Mouse (Mus musculus) MEL (cell line): ENCODE data around the gene Znhit1. TPM values are rescaled to one million over a fixed set of nuclear protein-coding genes. Genes with fewer than 3 reads are reported as not detected.
A peak's percentile ranks its signal among the peaks of the same experiment; 100 is the strongest.

Source experiments
- DNase-seq: peaks from one replicate; pipeline ENCODE4 v3.0.0; 2011; ENCODE audit warnings: low read depth, low spot score
- H3K27ac ChIP-seq: 2 replicates; pipeline ENCODE4 v1.5.1; 2012; ENCODE audit warnings: low read depth, mild to moderate bottlenecking, control low read depth, low read length, moderate library complexity; ENCODE audit not compliant: control insufficient read depth
- H3K27me3 ChIP-seq, 2 experiments: fragments of 150-350 bp in 1 of 2; sonication (generic) in 1 of 2; 2 replicates each; pipeline ENCODE4 v1.6.1; 2012; ENCODE audit warnings: low read length in 2 of 2, mild to moderate bottlenecking in 2 of 2, improper control_type of control experiment in 1 of 2, moderate library complexity in 1 of 2; ENCODE audit not compliant: insufficient read depth in 2 of 2, control insufficient read depth in 1 of 2
- H3K36me3 ChIP-seq, 2 experiments: 2 replicates each; pipeline ENCODE4 v1.6.1; 2012 to 2014; ENCODE audit warnings: low read length in 2 of 2, improper control_type of control experiment in 1 of 2, inconsistent platforms in 1 of 2, mild to moderate bottlenecking in 1 of 2; ENCODE audit not compliant: insufficient read depth in 2 of 2, control insufficient read depth in 1 of 2
- H3K4me1 ChIP-seq, 2 experiments: fragments of 150-350 bp in 1 of 2; sonication (generic) in 1 of 2; 2 replicates each; pipeline ENCODE4 v1.6.1; 2012; ENCODE audit warnings: low read length in 2 of 2, improper control_type of control experiment in 1 of 2, mild to moderate bottlenecking in 1 of 2; ENCODE audit not compliant: insufficient read depth in 2 of 2, control insufficient read depth in 1 of 2
- H3K4me3 ChIP-seq, 2 experiments: fragments of 150-350 bp in 1 of 2; sonication (generic) in 1 of 2; 2 replicates each; pipeline ENCODE4 v1.5.1; 2012; ENCODE audit warnings: low read depth in 2 of 2, low read length in 2 of 2, mild to moderate bottlenecking in 2 of 2, moderate library complexity in 2 of 2, control low read depth in 1 of 2, improper control_type of control experiment in 1 of 2; ENCODE audit not compliant: control insufficient read depth in 1 of 2, insufficient read depth in 1 of 2
- H3K79me2 ChIP-seq: 2 replicates; pipeline ENCODE4 v1.6.1; 2012; ENCODE audit warnings: mild to moderate bottlenecking, low read length, moderate library complexity; ENCODE audit not compliant: control insufficient read depth, poor library complexity, insufficient read depth
- H3K9ac ChIP-seq: 2 replicates; pipeline ENCODE4 v1.6.1; 2012; ENCODE audit warnings: low read depth, mild to moderate bottlenecking, control low read depth, low read length, moderate library complexity; ENCODE audit not compliant: control insufficient read depth, poor library complexity, severe bottlenecking
- H3K9me3 ChIP-seq: fragments of 150-350 bp; sonication (generic); replicated peaks from 2 replicates; pipeline ENCODE4 v1.6.1; 2012; ENCODE audit warnings: mild to moderate bottlenecking, low read length, improper control_type of control experiment, moderate library complexity; ENCODE audit not compliant: insufficient read depth
- CHD1 ChIP-seq: IDR thresholded peaks from 2 replicates; pipeline ENCODE4 v1.6.1; 2012; ENCODE audit warnings: low read depth, mild to moderate bottlenecking, inconsistent platforms, low read length, improper control_type of control experiment
- CHD2 ChIP-seq: IDR thresholded peaks from 2 replicates; pipeline ENCODE4 v1.6.1; 2011; ENCODE audit warnings: low read length, improper control_type of control experiment
- CTCF ChIP-seq, 3 experiments: IDR thresholded peaks in 2 of 3; conservative IDR thresholded peaks in 1 of 3; 2 replicates each; pipeline ENCODE4 v1.5.1; 2011 to 2012; ENCODE audit warnings: low read length in 3 of 3, low read depth in 2 of 3, mild to moderate bottlenecking in 2 of 3, improper control_type of control experiment in 1 of 3, inconsistent platforms in 1 of 3, mixed read lengths in 1 of 3, moderate library complexity in 1 of 3; ENCODE audit not compliant: control insufficient read depth in 1 of 3, insufficient read depth in 1 of 3, poor library complexity in 1 of 3, severe bottlenecking in 1 of 3
- ELF1 ChIP-seq: IDR thresholded peaks from 2 replicates; pipeline ENCODE4 v1.6.1; 2014; ENCODE audit warnings: low read depth, mild to moderate bottlenecking, inconsistent platforms, low read length, improper control_type of control experiment, moderate library complexity
- EP300 ChIP-seq, 2 experiments: IDR thresholded peaks; 2 replicates each; pipeline ENCODE4 v1.6.1; 2011; ENCODE audit warnings: improper control_type of control experiment in 2 of 2, low read length in 2 of 2, low read depth in 1 of 2, mild to moderate bottlenecking in 1 of 2
- ETS1 ChIP-seq: IDR thresholded peaks from 2 replicates; pipeline ENCODE4 v1.6.1; 2012; ENCODE audit warnings: low read depth, mild to moderate bottlenecking, inconsistent platforms, low read length, improper control_type of control experiment, moderate library complexity
- GABPA ChIP-seq: IDR thresholded peaks from 2 replicates; pipeline ENCODE4 v1.6.1; 2012; ENCODE audit warnings: low read depth, mild to moderate bottlenecking, inconsistent platforms, low read length, improper control_type of control experiment, moderate library complexity
- GATA1 ChIP-seq: IDR thresholded peaks from 2 replicates; pipeline ENCODE4 v1.6.1; 2011; ENCODE audit warnings: low read depth, low read length, improper control_type of control experiment
- HCFC1 ChIP-seq: IDR thresholded peaks from 2 replicates; pipeline ENCODE4 v1.6.1; 2012; ENCODE audit warnings: low read depth, mild to moderate bottlenecking, inconsistent platforms, low read length, improper control_type of control experiment, moderate library complexity
- KAT2A ChIP-seq: conservative IDR thresholded peaks from 2 replicates; pipeline ENCODE4 v1.6.1; 2012; ENCODE audit warnings: low read depth, low read length, improper control_type of control experiment, inconsistent platforms
- MAFK ChIP-seq: IDR thresholded peaks from 2 replicates; pipeline ENCODE4 v1.6.1; 2011; ENCODE audit warnings: low read depth, mild to moderate bottlenecking, low read length, improper control_type of control experiment, borderline replicate concordance
- MEF2A ChIP-seq: IDR thresholded peaks from 2 replicates; pipeline ENCODE4 v1.6.1; 2014; ENCODE audit warnings: low read depth, mild to moderate bottlenecking, inconsistent platforms, low read length, improper control_type of control experiment; ENCODE audit not compliant: poor library complexity, insufficient replicate concordance, severe bottlenecking; ENCODE audit errors: extremely low read depth
- MYC ChIP-seq: IDR thresholded peaks from 2 replicates; pipeline ENCODE4 v1.6.1; 2011; ENCODE audit warnings: low read depth, mild to moderate bottlenecking, low read length, improper control_type of control experiment, moderate library complexity
- NRF1 ChIP-seq: IDR thresholded peaks from 2 replicates; pipeline ENCODE4 v1.6.1; 2014; ENCODE audit warnings: low read depth, mild to moderate bottlenecking, inconsistent platforms, low read length, improper control_type of control experiment, moderate library complexity; ENCODE audit not compliant: poor library complexity, insufficient read depth, severe bottlenecking
- POLR2AphosphoS2 ChIP-seq: IDR thresholded peaks from 2 replicates; pipeline ENCODE4 v1.6.1; 2011; ENCODE audit warnings: low read length, improper control_type of control experiment
- POLR2AphosphoS5 ChIP-seq: IDR thresholded peaks from 2 replicates; pipeline ENCODE4 v1.6.1; 2012; ENCODE audit warnings: low read depth, borderline replicate concordance, mild to moderate bottlenecking, inconsistent platforms, low read length, moderate library complexity, mixed read lengths
- RAD21 ChIP-seq: IDR thresholded peaks from 2 replicates; pipeline ENCODE4 v1.6.1; 2011; ENCODE audit warnings: mild to moderate bottlenecking, low read depth, low read length, improper control_type of control experiment
- RCOR1 ChIP-seq: IDR thresholded peaks from 2 replicates; pipeline ENCODE4 v1.6.1; 2012; ENCODE audit warnings: low read depth, mild to moderate bottlenecking, inconsistent platforms, low read length, improper control_type of control experiment
- SIN3A ChIP-seq: IDR thresholded peaks from 2 replicates; pipeline ENCODE4 v1.6.1; 2012; ENCODE audit warnings: low read length, improper control_type of control experiment, inconsistent platforms
- SMC3 ChIP-seq: IDR thresholded peaks from 2 replicates; pipeline ENCODE4 v1.6.1; 2011; ENCODE audit warnings: low read depth, low read length, improper control_type of control experiment
- TAL1 ChIP-seq: IDR thresholded peaks from 2 replicates; pipeline ENCODE4 v1.6.1; 2012; ENCODE audit warnings: mild to moderate bottlenecking, inconsistent platforms, low read length, moderate library complexity, mixed read lengths
- TBP ChIP-seq: IDR thresholded peaks from 2 replicates; pipeline ENCODE4 v1.8.0; 2011; ENCODE audit warnings: low read depth, low read length, improper control_type of control experiment
- UBTF ChIP-seq: IDR thresholded peaks from 2 replicates; pipeline ENCODE4 v1.6.1; 2012; ENCODE audit warnings: low read depth, mild to moderate bottlenecking, inconsistent platforms, low read length, improper control_type of control experiment, moderate library complexity, borderline replicate concordance; ENCODE audit not compliant: insufficient read depth
- USF2 ChIP-seq, 2 experiments: IDR thresholded peaks; 2 replicates each; pipeline ENCODE4 v1.6.1; 2011 to 2012; ENCODE audit warnings: improper control_type of control experiment in 2 of 2, low read length in 2 of 2, borderline replicate concordance in 1 of 2, inconsistent platforms in 1 of 2, low read depth in 1 of 2, mild to moderate bottlenecking in 1 of 2; ENCODE audit not compliant: insufficient read depth in 1 of 2
- ZC3H11A ChIP-seq: IDR thresholded peaks from 2 replicates; pipeline ENCODE4 v1.6.1; 2012; ENCODE audit warnings: low read depth, mild to moderate bottlenecking, inconsistent platforms, low read length, improper control_type of control experiment
- ZMIZ1 ChIP-seq: IDR thresholded peaks from 2 replicates; pipeline ENCODE4 v1.6.1; 2012; ENCODE audit warnings: low read depth, mild to moderate bottlenecking, inconsistent platforms, low read length, improper control_type of control experiment, moderate library complexity
- ZNF384 ChIP-seq: IDR thresholded peaks from 2 replicates; pipeline ENCODE4 v1.6.1; 2012; ENCODE audit warnings: low read depth, mild to moderate bottlenecking, inconsistent platforms, low read length, improper control_type of control experiment
- polyA plus RNA-seq, 2 experiments: library from polyadenylated mRNA; stranded (reverse) in 1 of 2; unstranded in 1 of 2; fragments of >175 nt in 1 of 2; fragments of >200 nt in 1 of 2; gene quantifications; 2 replicates each; pipeline versions ENCODE4 v1.2.1 to v1.2.4; 2012; ENCODE audit warnings: low replicate concordance in 2 of 2, low read depth in 1 of 2; ENCODE audit not compliant: insufficient read length in 2 of 2, insufficient read depth in 1 of 2, missing spikeins in 1 of 2
- total RNA-seq: library from RNA; depleted of rRNA; stranded (reverse); fragments of 300-350 nt; gene quantifications from 2 replicates; pipeline ENCODE4 v1.2.3, GENCODE M21; 2012

Gene Znhit1
- total and polyA plus RNA-seq, 3 experiments: 56.6 to 123 TPM; not detected in 1

DNA sequence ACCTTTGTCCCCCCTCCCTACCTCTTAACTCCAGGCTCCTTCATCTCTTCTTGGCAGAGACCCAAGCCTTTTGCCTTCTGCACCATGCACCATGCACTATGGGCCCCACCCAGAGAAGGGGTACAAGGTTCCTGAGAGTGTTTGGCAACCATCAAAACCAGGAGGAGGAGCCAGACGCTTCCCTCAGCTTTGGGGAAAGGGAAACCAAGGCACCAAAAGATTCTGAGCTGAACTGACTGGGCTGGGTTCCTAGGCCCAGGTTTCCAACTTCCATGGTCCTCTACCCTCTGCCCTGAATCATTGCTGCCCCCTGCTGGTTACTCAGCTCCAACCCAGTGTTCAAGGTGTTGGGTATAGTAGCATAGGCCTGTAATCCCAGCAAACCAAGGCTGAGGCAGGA lies 17.1 kb downstream of the Znhit1 start:
- H3K9ac ChIP-seq: no peak overlapping the region
- H3K36me3 ChIP-seq: peaks cover 0 to 11% of the 10 kb centered on the region in 2 experiments; a peak in 2 of 4 replicates
- H3K27me3 ChIP-seq: no peaks in the 10 kb centered on the region
- no peak overlapping the region for H3K27ac ChIP-seq
- peaks cover 3 to 6% of the 10 kb centered on the region in 2 experiments; a peak in 3 of 4 replicates for H3K4me1 ChIP-seq
- TF ChIP-seq NRF1: no peak
- TF ChIP-seq ELF1: no peak
- TF ChIP-seq CHD1: no peak
- peak; percentile 71 to 73 (median 71) for TF ChIP-seq CTCF (IDR thresholded peaks at IDR 0.05 in 2 of 3, conservative IDR thresholded peaks at IDR 0.05 in 1 of 3; ENCODE audit: control insufficient read depth in 1 of 3, insufficient read depth in 1 of 3, low read depth in 2 of 3, low read length in 3 of 3, poor library complexity in 1 of 3, severe bottlenecking in 1 of 3)
- TF ChIP-seq MYC: no peak
- no peak for TF ChIP-seq UBTF
- TF ChIP-seq POLR2AphosphoS2: no peak
- TF ChIP-seq ZC3H11A: peak; percentile 48; the same call in 1 of the 2 replicates
- TF ChIP-seq EP300 (IDR thresholded peaks at IDR 0.05; ENCODE audit: low read depth in 1 of 2, low read length in 2 of 2): no peak
- no peak for TF ChIP-seq RCOR1
- no peak for TF ChIP-seq HCFC1
- TF ChIP-seq ETS1: no peak
- TF ChIP-seq ZNF384: no peak
- no peak for TF ChIP-seq MEF2A
- no peak for TF ChIP-seq TBP
- peak; percentile 62 for TF ChIP-seq RAD21
- no peak for TF ChIP-seq SIN3A
- no peak for TF ChIP-seq MAFK
- TF ChIP-seq SMC3: peak; percentile 69
- TF ChIP-seq POLR2AphosphoS5: no peak
- no peak for TF ChIP-seq TAL1
- TF ChIP-seq KAT2A: no peak
- TF ChIP-seq USF2 (IDR thresholded peaks at IDR 0.05; ENCODE audit: borderline replicate concordance in 1 of 2, insufficient read depth in 1 of 2, low read depth in 1 of 2, low read length in 2 of 2): no peak
- TF ChIP-seq CHD2: no peak
- no peak for TF ChIP-seq ZMIZ1
- no peak for TF ChIP-seq GABPA
- no peak for TF ChIP-seq GATA1
- no peak overlapping the region for H3K4me3 ChIP-seq
- peak; percentile 75 for DNase-seq
- no peaks in the 10 kb centered on the region for H3K9me3 ChIP-seq
- no peaks in the 10 kb centered on the region for H3K79me2 ChIP-seq
